Mouse (Mus musculus) layer of hippocampus, adult 9-11 months (tissue): ENCODE data around the gene H2-Q6.
"Not testable (repeated sequence)": the region's sequence is repeated elsewhere in the genome, so short reads cannot be mapped to it uniquely, and the experiment has no call there.

ENCODE experiments used
- DNase-seq: peaks from one replicate; pipeline ENCODE4 v3.0.0; 2022

The H2-Q6 gene

GRCm38 (mm10) chr17:35435577-35435976 is 10.9 kb downstream of the H2-Q6 start:
- DNase-seq = not testable (repeated sequence)

- DNase-seq = not testable (repeated sequence)
Measured at GRCm38 (mm10) chr17:35437386-35437936, 12.8 kb downstream of the H2-Q6 start.

GRCm38 (mm10) chr17:35438395-35438794 is 13.7 kb downstream of the H2-Q6 start:
- not testable (repeated sequence) for DNase-seq

- peak; percentile 84 for DNase-seq
Measured at GRCm38 (mm10) chr17:35438885-35439284, 14.2 kb downstream of the H2-Q6 start, which contains the start of gene H2-Q7. H2-Q7 (plus strand) TSS chr17:35439155.

GRCm38 (mm10) chr17:35439295-35439747 is 14.7 kb downstream of the H2-Q6 start:
- DNase-seq = not testable (repeated sequence)

- not testable (repeated sequence) for DNase-seq
Measured at GRCm38 (mm10) chr17:35439925-35440645, 15.4 kb downstream of the H2-Q6 start.

GRCm38 (mm10) chr17:35442376-35442775 is 17.7 kb downstream of the H2-Q6 start:
- DNase-seq = not testable (repeated sequence)

- DNase-seq = not testable (repeated sequence)
Measured at GRCm38 (mm10) chr17:35444510-35444909, 19.9 kb downstream of the H2-Q6 start.

- not testable (repeated sequence) for DNase-seq
Measured at GRCm38 (mm10) chr17:35458247-35458646, 33.6 kb downstream of the H2-Q6 start.

GRCm38 (mm10) chr17:35460513-35461341 is 36.1 kb downstream of the H2-Q6 start:
- DNase-seq = not testable (repeated sequence)

GRCm38 (mm10) chr17:35465651-35466050 is 41.0 kb downstream of the H2-Q6 start:
- DNase-seq = not testable (repeated sequence)

- not testable (repeated sequence) for DNase-seq
Measured at GRCm38 (mm10) chr17:35468936-35469335, 44.3 kb downstream of the H2-Q6 start.

GRCm38 (mm10) chr17:35469842-35470751 is 45.4 kb downstream of the H2-Q6 start, which contains the start of gene H2-Q10:
H2-Q10 (plus strand) TSS chr17:35470089.
- no peak for DNase-seq
